Mouse (Mus musculus): ENCODE measurements around the gene Cers6.

DNA sequence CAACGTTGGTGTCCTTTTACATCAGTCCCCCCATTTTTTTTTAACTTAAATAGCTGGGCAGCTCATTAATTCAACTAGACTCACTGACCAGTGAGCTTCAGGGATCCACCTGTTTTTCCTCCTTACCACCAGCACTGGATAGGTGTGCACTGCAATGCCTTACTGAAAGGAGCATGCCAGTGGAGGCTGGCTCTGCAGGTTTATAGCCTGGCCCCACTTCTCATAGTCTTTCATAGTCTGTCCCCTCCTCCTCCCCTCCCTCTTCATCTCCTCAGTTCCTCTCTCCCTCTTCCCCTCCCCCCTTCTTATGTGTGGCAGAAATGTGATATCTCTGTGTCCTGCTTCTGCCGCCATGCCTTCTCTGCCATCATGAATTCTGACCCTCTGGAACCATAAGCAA is 112.5 kb downstream of the Cers6 start:
- TF ChIP-seq GATA1 (IDR thresholded peaks at IDR 0.05; ENCODE audit: low read length), result no peak
- no peak for TF ChIP-seq TAL1 (IDR thresholded peaks at IDR 0.05; ENCODE audit: low read length)
